Mouse (Mus musculus) MEL (cell line): Measurements from ENCODE around the gene Gm20388. TPM values are rescaled to one million over a fixed set of nuclear protein-coding genes. Genes with fewer than 3 reads are reported as not detected.
A peak's percentile ranks its signal among the peaks of the same experiment; 100 is the strongest.

Experiments used
- DNase-seq: peaks from one replicate; pipeline ENCODE4 v3.0.0; 2011; ENCODE audit warnings: low read depth, low spot score
- H3K27ac ChIP-seq: 2 replicates; pipeline ENCODE4 v1.5.1; 2012; ENCODE audit warnings: low read depth, mild to moderate bottlenecking, control low read depth, low read length, moderate library complexity; ENCODE audit not compliant: control insufficient read depth
- H3K27me3 ChIP-seq, 2 experiments: fragments of 150-350 bp in 1 of 2; sonication (generic) in 1 of 2; 2 replicates each; pipeline ENCODE4 v1.6.1; 2012; ENCODE audit warnings: low read length in 2 of 2, mild to moderate bottlenecking in 2 of 2, improper control_type of control experiment in 1 of 2, moderate library complexity in 1 of 2; ENCODE audit not compliant: insufficient read depth in 2 of 2, control insufficient read depth in 1 of 2
- H3K36me3 ChIP-seq, 2 experiments: 2 replicates each; pipeline ENCODE4 v1.6.1; 2012 to 2014; ENCODE audit warnings: low read length in 2 of 2, improper control_type of control experiment in 1 of 2, inconsistent platforms in 1 of 2, mild to moderate bottlenecking in 1 of 2; ENCODE audit not compliant: insufficient read depth in 2 of 2, control insufficient read depth in 1 of 2
- H3K4me1 ChIP-seq, 2 experiments: fragments of 150-350 bp in 1 of 2; sonication (generic) in 1 of 2; 2 replicates each; pipeline ENCODE4 v1.6.1; 2012; ENCODE audit warnings: low read length in 2 of 2, improper control_type of control experiment in 1 of 2, mild to moderate bottlenecking in 1 of 2; ENCODE audit not compliant: insufficient read depth in 2 of 2, control insufficient read depth in 1 of 2
- H3K4me3 ChIP-seq, 2 experiments: fragments of 150-350 bp in 1 of 2; sonication (generic) in 1 of 2; 2 replicates each; pipeline ENCODE4 v1.5.1; 2012; ENCODE audit warnings: low read depth in 2 of 2, low read length in 2 of 2, mild to moderate bottlenecking in 2 of 2, moderate library complexity in 2 of 2, control low read depth in 1 of 2, improper control_type of control experiment in 1 of 2; ENCODE audit not compliant: control insufficient read depth in 1 of 2, insufficient read depth in 1 of 2
- H3K79me2 ChIP-seq: 2 replicates; pipeline ENCODE4 v1.6.1; 2012; ENCODE audit warnings: mild to moderate bottlenecking, low read length, moderate library complexity; ENCODE audit not compliant: control insufficient read depth, poor library complexity, insufficient read depth
- H3K9ac ChIP-seq: 2 replicates; pipeline ENCODE4 v1.6.1; 2012; ENCODE audit warnings: low read depth, mild to moderate bottlenecking, control low read depth, low read length, moderate library complexity; ENCODE audit not compliant: control insufficient read depth, poor library complexity, severe bottlenecking
- H3K9me3 ChIP-seq: fragments of 150-350 bp; sonication (generic); replicated peaks from 2 replicates; pipeline ENCODE4 v1.6.1; 2012; ENCODE audit warnings: mild to moderate bottlenecking, low read length, improper control_type of control experiment, moderate library complexity; ENCODE audit not compliant: insufficient read depth
- BHLHE40 ChIP-seq: IDR thresholded peaks from 2 replicates; pipeline ENCODE4 v1.6.1; 2012; ENCODE audit warnings: low read depth, mild to moderate bottlenecking, inconsistent platforms, low read length, improper control_type of control experiment, borderline replicate concordance
- CHD1 ChIP-seq: IDR thresholded peaks from 2 replicates; pipeline ENCODE4 v1.6.1; 2012; ENCODE audit warnings: low read depth, mild to moderate bottlenecking, inconsistent platforms, low read length, improper control_type of control experiment
- CHD2 ChIP-seq: IDR thresholded peaks from 2 replicates; pipeline ENCODE4 v1.6.1; 2011; ENCODE audit warnings: low read length, improper control_type of control experiment
- E2F4 ChIP-seq: IDR thresholded peaks from 2 replicates; pipeline ENCODE4 v1.6.1; 2011; ENCODE audit warnings: low read depth, low read length, improper control_type of control experiment, borderline replicate concordance
- ELF1 ChIP-seq: IDR thresholded peaks from 2 replicates; pipeline ENCODE4 v1.6.1; 2014; ENCODE audit warnings: low read depth, mild to moderate bottlenecking, inconsistent platforms, low read length, improper control_type of control experiment, moderate library complexity
- GABPA ChIP-seq: IDR thresholded peaks from 2 replicates; pipeline ENCODE4 v1.6.1; 2012; ENCODE audit warnings: low read depth, mild to moderate bottlenecking, inconsistent platforms, low read length, improper control_type of control experiment, moderate library complexity
- GATA1 ChIP-seq: IDR thresholded peaks from 2 replicates; pipeline ENCODE4 v1.6.1; 2011; ENCODE audit warnings: low read depth, low read length, improper control_type of control experiment
- KAT2A ChIP-seq: conservative IDR thresholded peaks from 2 replicates; pipeline ENCODE4 v1.6.1; 2012; ENCODE audit warnings: low read depth, low read length, improper control_type of control experiment, inconsistent platforms
- MAFK ChIP-seq: IDR thresholded peaks from 2 replicates; pipeline ENCODE4 v1.6.1; 2011; ENCODE audit warnings: low read depth, mild to moderate bottlenecking, low read length, improper control_type of control experiment, borderline replicate concordance
- MAX ChIP-seq: IDR thresholded peaks from 2 replicates; pipeline ENCODE4 v1.6.1; 2011; ENCODE audit warnings: low read length, improper control_type of control experiment
- MAZ ChIP-seq: IDR thresholded peaks from 2 replicates; pipeline ENCODE4 v1.6.1; 2012; ENCODE audit warnings: low read depth, mild to moderate bottlenecking, inconsistent platforms, low read length, improper control_type of control experiment
- MEF2A ChIP-seq: IDR thresholded peaks from 2 replicates; pipeline ENCODE4 v1.6.1; 2014; ENCODE audit warnings: low read depth, mild to moderate bottlenecking, inconsistent platforms, low read length, improper control_type of control experiment; ENCODE audit not compliant: poor library complexity, insufficient replicate concordance, severe bottlenecking; ENCODE audit errors: extremely low read depth
- MXI1 ChIP-seq: IDR thresholded peaks from 2 replicates; pipeline ENCODE4 v1.6.1; 2011; ENCODE audit warnings: mild to moderate bottlenecking, low read depth, low read length, improper control_type of control experiment
- MYB ChIP-seq: IDR thresholded peaks from 2 replicates; pipeline ENCODE4 v1.6.1; 2011; ENCODE audit warnings: mild to moderate bottlenecking, low read depth, low read length, improper control_type of control experiment
- MYC ChIP-seq: IDR thresholded peaks from 2 replicates; pipeline ENCODE4 v1.6.1; 2011; ENCODE audit warnings: low read depth, mild to moderate bottlenecking, low read length, improper control_type of control experiment, moderate library complexity
- NELFE ChIP-seq: IDR thresholded peaks from 2 replicates; pipeline ENCODE4 v1.6.1; 2011; ENCODE audit warnings: low read depth, low read length, improper control_type of control experiment
- NRF1 ChIP-seq: IDR thresholded peaks from 2 replicates; pipeline ENCODE4 v1.6.1; 2014; ENCODE audit warnings: low read depth, mild to moderate bottlenecking, inconsistent platforms, low read length, improper control_type of control experiment, moderate library complexity; ENCODE audit not compliant: poor library complexity, insufficient read depth, severe bottlenecking
- POLR2A ChIP-seq, 2 experiments: IDR thresholded peaks; 2 replicates each; pipeline ENCODE4 v1.6.1; 2011 to 2012; ENCODE audit warnings: low read length in 2 of 2, mild to moderate bottlenecking in 2 of 2, control low read depth in 1 of 2, improper control_type of control experiment in 1 of 2, low read depth in 1 of 2, moderate library complexity in 1 of 2; ENCODE audit not compliant: control insufficient read depth in 1 of 2, insufficient read depth in 1 of 2, poor library complexity in 1 of 2
- POLR2AphosphoS2 ChIP-seq: IDR thresholded peaks from 2 replicates; pipeline ENCODE4 v1.6.1; 2011; ENCODE audit warnings: low read length, improper control_type of control experiment
- POLR2AphosphoS5 ChIP-seq: IDR thresholded peaks from 2 replicates; pipeline ENCODE4 v1.6.1; 2012; ENCODE audit warnings: low read depth, borderline replicate concordance, mild to moderate bottlenecking, inconsistent platforms, low read length, moderate library complexity, mixed read lengths
- RCOR1 ChIP-seq: IDR thresholded peaks from 2 replicates; pipeline ENCODE4 v1.6.1; 2012; ENCODE audit warnings: low read depth, mild to moderate bottlenecking, inconsistent platforms, low read length, improper control_type of control experiment
- SIN3A ChIP-seq: IDR thresholded peaks from 2 replicates; pipeline ENCODE4 v1.6.1; 2012; ENCODE audit warnings: low read length, improper control_type of control experiment, inconsistent platforms
- SMC3 ChIP-seq: IDR thresholded peaks from 2 replicates; pipeline ENCODE4 v1.6.1; 2011; ENCODE audit warnings: low read depth, low read length, improper control_type of control experiment
- TAL1 ChIP-seq: IDR thresholded peaks from 2 replicates; pipeline ENCODE4 v1.6.1; 2012; ENCODE audit warnings: mild to moderate bottlenecking, inconsistent platforms, low read length, moderate library complexity, mixed read lengths
- TBP ChIP-seq: IDR thresholded peaks from 2 replicates; pipeline ENCODE4 v1.8.0; 2011; ENCODE audit warnings: low read depth, low read length, improper control_type of control experiment
- TCF12 ChIP-seq: IDR thresholded peaks from 2 replicates; pipeline ENCODE4 v1.6.1; 2014; ENCODE audit warnings: low read depth, mild to moderate bottlenecking, inconsistent platforms, low read length, improper control_type of control experiment, moderate library complexity
- UBTF ChIP-seq: IDR thresholded peaks from 2 replicates; pipeline ENCODE4 v1.6.1; 2012; ENCODE audit warnings: low read depth, mild to moderate bottlenecking, inconsistent platforms, low read length, improper control_type of control experiment, moderate library complexity, borderline replicate concordance; ENCODE audit not compliant: insufficient read depth
- USF1 ChIP-seq: IDR thresholded peaks from 2 replicates; pipeline ENCODE4 v1.6.1; 2014; ENCODE audit warnings: low read depth, mild to moderate bottlenecking, inconsistent platforms, low read length, improper control_type of control experiment, moderate library complexity
- ZKSCAN1 ChIP-seq: IDR thresholded peaks from 2 replicates; pipeline ENCODE4 v1.6.1; 2012; ENCODE audit warnings: low read depth, mild to moderate bottlenecking, inconsistent platforms, low read length, improper control_type of control experiment, moderate library complexity
- polyA plus RNA-seq, 2 experiments: library from polyadenylated mRNA; stranded (reverse) in 1 of 2; unstranded in 1 of 2; fragments of >175 nt in 1 of 2; fragments of >200 nt in 1 of 2; gene quantifications; 2 replicates each; pipeline versions ENCODE4 v1.2.1 to v1.2.4; 2012; ENCODE audit warnings: low replicate concordance in 2 of 2, low read depth in 1 of 2; ENCODE audit not compliant: insufficient read length in 2 of 2, insufficient read depth in 1 of 2, missing spikeins in 1 of 2
- total RNA-seq: library from RNA; depleted of rRNA; stranded (reverse); fragments of 300-350 nt; gene quantifications from 2 replicates; pipeline ENCODE4 v1.2.3, GENCODE M21; 2012

Gene Gm20388
- total and polyA plus RNA-seq, 3 experiments: 11.1 to 17.8 TPM; not detected in 1

GRCm38 (mm10) chr8:123858574-123858940 is 3947.9 kb downstream of the Gm20388 start:
- TF ChIP-seq MXI1 (peak; percentile 11; the same call in 1 of the 2 replicates), TCF12 (no peak), KAT2A (no peak), UBTF (no peak), E2F4 (peak; percentile 74; the same call in 1 of the 2 replicates), MEF2A (no peak), USF1 (no peak), MAZ (no peak)
- Histone ChIP-seq H3K9ac (peak overlapping the region; percentile 86), H3K4me3 (peak overlapping the region; percentile 83 to 94), H3K36me3 (peaks cover 0 to 29% of the 10 kb centered on the region in 2 experiments; a peak in 2 of 4 replicates), H3K9me3 (no peaks in the 10 kb centered on the region), H3K4me1 (peaks cover 8 to 29% of the 10 kb centered on the region in 2 experiments), H3K79me2 (peaks cover 44% of the 10 kb centered on the region), H3K27ac (peak overlapping the region; percentile 56), H3K27me3 (no peaks in the 10 kb centered on the region)
- DNase-seq: no peak

GRCm38 (mm10) chr8:123858941-123859647 is 3948.5 kb downstream of the Gm20388 start:
- Histone ChIP-seq H3K27me3 (no peaks in the 10 kb centered on the region), H3K27ac (peak overlapping the region; percentile 56)
- TF ChIP-seq MEF2A (no peak), RCOR1 (no peak), BHLHE40 (no peak), POLR2AphosphoS5 (no peak), GATA1 (no peak), NELFE (peak; percentile 75), E2F4 (no peak), KAT2A (no peak), MXI1 (peak; percentile 54; the same call in 1 of the 2 replicates), TCF12 (peak; percentile 56), MYB (no peak), SIN3A (peak; percentile 61; the same call in 1 of the 2 replicates), GABPA (no peak), POLR2A (IDR thresholded peaks at IDR 0.05; ENCODE audit: control insufficient read depth in 1 of 2, insufficient read depth in 1 of 2, low read depth in 1 of 2, low read length in 2 of 2, poor library complexity in 1 of 2) (peak; percentile 70 to 85; a peak in 3 of 4 replicates), MAZ (peak; percentile 97), TBP (no peak), ZKSCAN1 (no peak), CHD2 (no peak), MYC (no peak), SMC3 (0 out of 2 replicates have a peak, but pooled peaks have one; percentile 3), MAFK (no peak), ELF1 (0 out of 2 replicates have a peak, but pooled peaks have one; percentile 54), USF1 (no peak), NRF1 (peak; percentile 57), TAL1 (no peak), MAX (no peak), POLR2AphosphoS2 (peak; percentile 53; the same call in 1 of the 2 replicates), CHD1 (0 out of 2 replicates have a peak, but pooled peaks have one; percentile 34)

More at GRCm38 (mm10) chr8:123858941-123859647, 3948.5 kb downstream of the Gm20388 start:
- Histone ChIP-seq H3K4me3 (peak overlapping the region; percentile 83 to 94), H3K36me3 (peaks cover 0 to 25% of the 10 kb centered on the region in 2 experiments; a peak in 2 of 4 replicates), H3K4me1 (peaks cover 5 to 28% of the 10 kb centered on the region in 2 experiments), H3K9ac (peak overlapping the region; percentile 86), H3K79me2 (peaks cover 40% of the 10 kb centered on the region), H3K9me3 (no peaks in the 10 kb centered on the region)
- peak; percentile 94 for DNase-seq
